Mouse (Mus musculus) frontal cortex, postnatal 36 days (tissue): ENCODE results near the gene Tmem185b.

Experiments used
- DNase-seq, 2 experiments: peaks; one replicate each; pipeline ENCODE4 v3.0.0; 2022; ENCODE audit warnings: low spot score in 2 of 2

Tmem185b gene

DNA sequence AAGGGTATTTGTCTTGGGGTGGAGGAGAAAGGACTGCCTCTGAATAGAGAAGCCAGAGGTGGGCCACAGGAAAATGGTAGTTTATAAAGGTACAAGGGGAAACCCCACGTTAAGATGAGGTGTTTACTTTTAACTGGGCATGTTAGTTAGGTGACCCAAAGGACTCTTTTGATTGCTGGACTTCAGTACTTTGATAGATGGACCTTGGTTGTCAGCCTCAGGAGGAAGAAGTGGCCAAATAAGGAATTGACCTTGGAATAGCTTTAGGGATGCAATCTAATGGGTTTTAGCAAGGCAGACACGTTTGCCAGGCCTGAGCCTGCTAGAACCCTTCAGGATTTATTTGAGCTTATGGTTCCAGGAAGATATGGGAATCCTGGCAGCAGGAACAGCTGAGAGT is 13.3 kb downstream of the Tmem185b start:
- DNase-seq = no peak

DNA sequence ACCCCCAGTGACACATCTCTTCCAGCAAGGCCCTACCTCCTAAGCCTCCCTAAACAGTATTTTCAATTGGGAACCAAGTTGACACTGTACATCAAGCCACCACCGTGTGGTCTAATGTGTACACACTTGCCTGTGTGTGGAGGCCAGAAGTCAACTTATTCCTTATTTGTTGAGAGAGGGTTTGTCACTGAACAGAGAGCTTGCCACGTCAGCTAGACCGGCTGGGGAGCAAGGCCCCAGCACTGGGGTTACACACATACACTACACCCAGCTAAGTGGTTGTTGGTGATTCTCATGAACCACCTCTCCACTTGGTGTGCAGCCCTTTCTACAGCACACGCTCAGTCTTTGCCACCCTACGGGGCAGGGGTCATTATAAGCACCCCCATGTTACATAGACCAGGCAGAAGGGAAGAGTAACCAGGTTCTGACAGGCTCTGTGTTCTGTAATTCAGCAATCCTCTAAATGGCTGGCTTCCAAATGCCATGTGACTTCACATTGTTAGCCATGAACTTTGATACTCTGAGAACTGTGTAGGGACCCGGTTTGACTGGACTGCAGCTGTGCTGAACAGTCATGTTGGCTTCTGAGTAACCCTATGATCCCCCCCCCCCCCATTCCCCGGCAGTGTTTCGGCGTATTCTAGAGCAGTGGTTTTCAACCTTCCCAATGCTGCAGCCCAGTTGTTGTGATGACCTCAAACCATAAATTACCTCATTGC is 15.0 kb downstream of the Tmem185b start:
- DNase-seq = no peak

DNA sequence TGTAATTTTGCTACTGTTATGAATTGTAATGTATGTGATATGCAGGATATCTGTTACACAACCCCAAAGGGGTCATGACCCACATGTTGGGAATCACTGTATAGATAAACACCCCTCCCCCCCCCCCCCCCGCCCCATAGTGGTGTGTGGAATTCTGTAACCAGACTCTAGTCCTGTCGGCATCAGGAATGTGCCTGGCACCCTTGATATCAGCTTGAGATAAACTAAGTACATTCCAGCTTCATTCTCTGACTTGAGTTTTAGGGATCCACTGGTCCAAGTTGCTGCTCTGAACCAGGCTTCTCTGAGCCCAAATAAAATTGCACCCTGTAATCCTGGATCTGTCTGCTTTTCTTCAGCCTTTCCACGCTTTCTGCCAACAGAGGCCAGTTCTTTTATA is 15.6 kb downstream of the Tmem185b start:
- DNase-seq = no peak

DNA sequence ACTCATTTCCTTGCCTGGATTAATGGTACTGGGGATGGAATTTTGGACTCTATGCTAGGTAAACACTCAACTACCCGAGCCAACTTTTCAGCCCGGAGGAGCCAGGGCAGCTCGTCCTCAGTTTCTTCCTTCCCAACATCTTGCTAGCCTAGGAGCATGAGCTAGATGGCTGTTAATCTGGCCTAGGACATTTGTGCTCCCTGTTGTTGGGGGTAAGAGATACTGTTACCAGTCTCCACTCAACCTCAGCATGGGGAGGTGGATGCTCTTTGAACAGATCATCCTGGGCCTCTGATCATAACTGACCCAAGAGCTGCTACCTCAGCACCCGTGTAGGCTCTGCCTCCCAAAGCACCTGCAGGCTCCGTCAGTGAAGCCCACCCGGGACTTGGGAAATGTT is 17.4 kb downstream of the Tmem185b start:
- DNase-seq = no peak

DNA sequence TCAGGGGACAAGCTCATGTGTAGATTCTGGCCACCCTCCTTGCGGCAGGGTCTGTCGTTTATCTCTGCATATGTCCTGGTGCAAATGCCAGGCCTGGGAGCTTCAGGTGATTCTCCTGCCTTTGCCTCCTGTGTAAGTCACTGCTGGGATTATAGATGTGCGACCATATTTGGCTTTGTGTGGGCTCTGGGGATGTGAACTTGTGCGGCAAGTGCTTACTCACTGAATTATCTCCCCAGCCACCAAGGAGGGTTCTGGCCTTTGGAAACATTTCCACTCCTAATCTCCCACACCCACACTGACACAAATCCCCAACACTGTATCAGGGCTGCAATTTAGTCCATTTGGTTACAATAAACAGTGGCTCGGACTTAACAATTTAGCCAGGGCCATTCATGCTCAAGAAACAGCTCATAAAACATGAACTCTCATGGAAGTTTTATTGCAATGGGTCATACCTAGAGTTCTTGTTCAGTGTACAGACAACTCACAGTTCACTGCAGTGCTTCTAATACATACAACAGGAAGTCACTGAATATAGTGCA is 18.7 kb downstream of the Tmem185b start:
- no peak for DNase-seq

DNA sequence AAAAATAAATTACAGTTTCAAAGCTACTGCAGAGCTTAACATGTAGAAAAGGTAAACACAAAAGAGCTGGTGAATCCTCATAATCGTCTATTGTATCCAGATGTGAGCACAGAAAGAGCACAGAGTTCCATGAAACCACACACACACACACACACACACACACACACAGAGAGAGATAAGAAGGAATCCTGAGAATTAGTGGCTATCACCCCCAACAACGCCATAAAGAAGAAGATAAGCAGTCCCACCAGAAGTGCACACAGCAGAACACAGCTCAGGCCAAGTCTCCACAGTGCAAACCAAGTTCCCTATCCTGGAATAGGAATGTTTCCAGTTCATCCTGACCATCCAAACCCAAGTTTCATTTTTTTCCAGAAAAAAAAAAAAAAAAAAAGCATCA is 19.2 kb downstream of the Tmem185b start:
- DNase-seq = no peak

DNA sequence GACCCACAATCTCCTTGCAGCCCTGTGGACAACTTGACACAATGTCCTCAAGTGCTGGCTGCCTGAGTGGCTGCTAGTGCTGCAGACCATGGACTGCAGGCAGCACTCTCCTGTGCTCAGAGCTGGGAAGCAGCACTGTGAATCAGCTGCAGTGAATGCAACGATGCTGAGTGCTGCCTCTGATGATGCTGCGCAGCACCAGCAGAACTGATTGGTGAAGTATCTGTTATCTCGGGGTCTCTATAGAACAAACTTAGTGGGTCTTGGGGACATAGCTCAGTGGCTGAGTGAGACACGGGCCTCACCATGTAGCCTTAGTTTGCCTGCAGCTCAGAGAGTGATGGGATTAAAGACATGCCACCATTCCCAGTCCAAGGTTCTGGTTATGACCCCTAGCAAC is 19.7 kb downstream of the Tmem185b start:
- no peak for DNase-seq

DNA sequence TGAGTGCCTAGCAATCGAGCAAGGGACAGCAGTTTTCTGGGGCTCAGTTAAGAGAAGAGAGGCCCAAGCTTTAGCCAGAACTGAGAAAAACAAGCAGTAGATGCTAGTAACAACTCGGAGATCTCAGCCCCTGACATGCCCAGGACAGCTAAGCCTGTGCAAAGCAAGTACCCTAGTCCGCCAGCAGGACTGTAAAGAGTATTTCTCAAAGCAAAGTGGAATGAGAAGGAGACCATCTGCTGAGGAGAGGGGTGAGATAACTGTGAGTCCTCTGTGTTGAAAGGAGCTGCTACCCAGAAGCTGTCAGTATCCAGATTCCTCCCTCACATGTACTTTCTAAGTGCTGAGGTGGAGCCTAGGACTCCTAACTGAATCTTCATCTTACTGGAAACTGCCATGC is 20.5 kb downstream of the Tmem185b start:
- DNase-seq = no peak

DNA sequence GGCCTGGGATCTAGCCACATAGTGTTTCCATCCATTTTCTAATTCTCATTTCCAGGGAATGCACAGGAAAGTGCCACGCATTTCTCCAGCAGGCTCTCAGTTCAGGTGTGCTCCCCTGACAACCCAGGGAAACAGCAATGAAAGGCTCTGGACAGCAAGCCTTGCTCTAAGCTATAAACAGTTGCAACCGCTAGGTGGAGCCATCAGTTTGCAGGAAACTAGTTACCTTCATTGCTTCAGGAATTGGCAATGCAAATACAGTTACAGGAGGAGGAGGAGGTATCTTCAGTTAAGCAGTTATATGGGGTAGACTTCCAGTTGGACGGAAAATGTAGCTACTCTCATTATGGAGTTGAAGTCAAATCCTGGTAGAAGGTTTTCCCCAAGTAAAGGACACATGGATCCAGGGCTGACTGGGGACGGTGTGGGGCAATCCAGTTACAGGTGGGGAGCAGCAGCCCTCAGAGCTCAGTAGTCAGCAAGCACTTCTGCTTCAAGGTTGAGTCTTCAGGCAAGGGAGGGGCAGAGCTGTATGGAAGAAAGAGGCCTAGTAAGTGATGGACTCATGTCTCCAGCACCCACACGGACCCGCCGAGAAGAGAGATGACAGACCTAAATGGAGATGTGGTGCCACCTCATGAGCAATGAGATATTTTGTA is 22.8 kb downstream of the Tmem185b start:
- DNase-seq = peak; percentile 82 to 89

DNA sequence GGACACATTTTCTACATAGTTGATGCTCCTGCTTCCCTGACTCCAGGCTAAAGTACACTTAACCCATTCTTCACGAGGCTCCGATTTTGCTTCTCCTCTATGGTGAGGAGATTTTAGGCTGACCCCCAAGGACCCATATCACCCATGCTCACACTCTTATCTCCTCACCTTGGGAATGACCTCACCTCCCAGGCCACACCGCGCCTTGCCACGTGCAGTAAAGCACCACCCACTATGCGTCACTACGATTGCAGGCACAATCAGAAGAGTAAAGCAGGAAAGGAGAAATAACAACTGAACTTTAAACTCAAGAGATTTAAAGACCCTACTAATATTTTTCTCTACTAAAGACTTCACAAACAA is 23.3 kb downstream of the Tmem185b start:
- no peak for DNase-seq

DNA sequence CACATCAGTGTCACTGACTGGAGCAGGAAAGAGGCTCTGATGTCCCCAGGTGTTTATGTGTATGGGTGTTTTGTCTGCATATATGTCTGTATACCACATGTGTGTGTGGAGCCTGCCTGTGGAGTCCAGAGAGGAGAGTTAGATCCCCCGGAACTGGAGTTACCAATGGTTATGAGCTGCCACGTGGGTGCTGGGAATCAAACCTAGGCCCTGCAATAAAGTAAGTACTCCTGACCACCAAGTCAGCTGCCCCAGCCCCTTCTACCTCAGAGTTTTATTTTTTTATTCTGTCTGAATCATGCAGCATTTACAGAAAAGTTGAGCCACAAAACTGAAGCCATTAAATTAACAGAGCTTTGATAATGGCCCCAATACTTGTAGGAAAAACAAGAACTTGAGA is 24.1 kb downstream of the Tmem185b start:
- no peak for DNase-seq

DNA sequence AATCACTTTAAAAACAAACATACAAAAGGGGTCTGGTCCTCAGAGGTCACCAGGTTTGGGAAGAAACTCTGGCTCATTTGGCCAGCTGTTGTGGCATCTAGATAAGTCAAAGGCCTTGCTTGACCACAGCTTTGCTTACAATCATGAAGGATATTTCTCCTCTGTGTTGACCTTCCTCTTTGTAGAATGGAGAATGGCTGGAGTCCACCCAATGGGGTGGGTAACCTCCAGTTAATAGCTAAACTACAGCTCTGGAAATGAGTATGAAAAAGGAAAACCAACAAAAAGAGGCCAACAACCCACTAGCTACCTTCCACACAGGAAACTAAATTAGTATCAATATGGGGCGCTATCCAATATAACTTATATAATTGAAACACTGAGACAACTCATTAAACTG is 25.7 kb downstream of the Tmem185b start:
- DNase-seq = no peak

DNA sequence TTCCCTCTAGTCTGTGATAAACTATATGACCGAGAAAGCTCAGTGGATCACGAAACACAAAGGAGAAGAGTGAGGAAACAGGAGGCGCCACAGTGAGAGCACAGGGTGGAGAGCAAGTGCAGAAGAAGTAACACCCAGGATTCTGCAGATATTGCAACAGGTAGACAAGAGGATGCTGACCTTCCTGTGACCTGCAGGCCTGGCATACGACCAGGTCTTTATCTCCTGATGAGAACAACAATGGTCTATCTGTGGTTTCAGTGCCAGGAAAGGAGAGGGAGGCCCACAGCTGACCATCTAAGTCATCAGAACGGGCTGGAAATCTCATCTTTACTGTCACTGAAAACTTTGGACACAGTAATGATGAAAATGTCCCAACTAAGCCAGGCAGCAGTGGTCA is 29.7 kb downstream of the Tmem185b start:
- DNase-seq = no peak

DNA sequence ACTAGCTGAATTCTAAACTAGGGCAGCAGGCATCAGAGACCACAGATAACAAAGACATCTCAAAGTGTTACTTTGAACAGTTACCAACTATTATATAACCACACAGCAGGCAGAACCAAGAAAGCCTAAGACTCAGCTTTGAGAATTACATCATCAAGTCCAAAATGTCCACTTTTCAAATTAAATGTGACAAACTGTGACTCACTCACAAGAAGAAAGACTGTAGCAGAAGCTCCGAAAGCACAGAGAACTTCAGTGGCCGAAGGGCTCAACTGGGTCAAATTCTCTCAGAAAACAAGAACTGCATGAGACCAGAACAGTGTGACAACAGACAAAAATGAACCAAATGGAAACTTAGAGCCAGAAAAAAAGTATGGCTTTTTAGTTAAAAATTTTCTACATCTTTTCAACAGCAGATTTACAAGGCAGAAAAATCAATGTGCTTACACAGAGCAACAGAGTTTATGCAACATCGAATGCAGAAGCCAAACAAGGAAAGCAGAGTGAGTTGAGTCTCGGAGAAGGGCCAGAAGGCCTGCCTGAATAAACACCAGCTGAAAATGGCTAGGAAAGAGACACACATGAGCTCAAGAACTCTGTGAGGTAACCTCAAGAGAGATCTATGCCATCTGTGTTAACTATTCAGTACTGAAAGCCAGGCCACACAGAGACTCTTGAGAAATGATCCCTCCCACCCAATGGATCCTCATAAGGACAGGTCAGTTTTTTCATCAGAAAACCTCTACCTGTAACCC is 31.9 kb downstream of the Tmem185b start:
- peak in 1 of 2 experiments; percentile 17 for DNase-seq

DNA sequence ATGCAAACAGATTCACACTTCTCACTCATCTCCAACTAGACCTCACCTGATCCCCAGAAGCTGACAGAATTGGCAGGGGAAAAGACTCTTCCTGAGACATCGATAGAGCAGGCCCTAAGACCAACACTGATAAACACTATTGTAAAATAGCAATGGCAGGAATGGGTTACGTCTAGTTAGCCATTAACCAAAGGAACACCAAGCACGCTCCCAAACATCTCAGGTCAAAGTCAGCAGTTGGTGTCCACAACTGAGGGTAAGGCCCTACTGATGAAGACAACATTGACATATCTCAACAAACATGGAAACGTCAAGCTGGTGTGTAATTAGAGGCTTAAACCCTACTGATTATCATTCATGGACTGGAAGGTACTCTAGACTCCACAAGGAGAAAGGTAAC is 39.6 kb downstream of the Tmem185b start:
- no peak for DNase-seq

DNA sequence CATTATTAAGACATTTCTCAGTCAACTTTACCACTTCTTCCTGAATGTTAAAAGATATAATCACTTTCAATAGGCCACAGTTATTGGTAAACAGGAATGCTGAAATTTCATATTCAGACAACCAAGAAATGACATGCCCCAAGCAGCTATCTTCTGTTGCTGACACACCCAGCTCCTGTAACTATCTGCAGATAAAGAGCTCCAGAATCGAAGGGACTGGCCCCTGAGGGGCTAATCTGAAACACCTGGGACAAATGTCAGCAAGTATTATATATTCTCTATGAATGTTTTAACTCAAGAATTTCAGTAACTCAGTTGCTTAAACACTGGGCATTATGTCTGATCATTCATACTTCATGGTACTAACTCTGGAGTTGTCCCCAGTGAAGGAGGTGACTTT is 44.2 kb downstream of the Tmem185b start:
- no peak for DNase-seq
